Mouse (Mus musculus) kidney, embryonic 14.5 days (tissue): ENCODE data around the gene Tnik. TPM values are rescaled to one million over a fixed set of nuclear protein-coding genes. Genes with fewer than 3 reads are reported as not detected.

ENCODE experiments used
- microRNA-seq: library from miRNA; unstranded; fragments of <30 nt; microRNA quantifications from one replicate; pipeline ENCODE4, GENCODE M21; 2016
- polyA plus RNA-seq: library from polyadenylated mRNA; unstranded; fragments of >200 nt; fragmentation: Nextera tagmentation; extraction: Ambion mirVana; gene quantifications from 2 replicates; pipeline ENCODE4 v1.2.1, GENCODE M21; 2014

Tnik gene
- polyA plus RNA-seq, 1 experiment from 2014 or later, result 3.9 TPM

Small RNA genes within 50 kb of the gene (microRNA-seq; reads per million reads assigned to microRNA genes)
- gene Mir466q, result not detected
